Mouse (Mus musculus): Measurements from ENCODE around the gene Vwa8.

GRCm38 (mm10) chr14:79142342-79142741 is 293.5 kb downstream of the Vwa8 start:
- TF ChIP-seq TAL1 (IDR thresholded peaks at IDR 0.05; ENCODE audit: low read length) (no peak), GATA1 (IDR thresholded peaks at IDR 0.05; ENCODE audit: low read length) (no peak)
